8 mouse cellular contexts compared by ENCODE assay signal in the genomic region with DNA sequence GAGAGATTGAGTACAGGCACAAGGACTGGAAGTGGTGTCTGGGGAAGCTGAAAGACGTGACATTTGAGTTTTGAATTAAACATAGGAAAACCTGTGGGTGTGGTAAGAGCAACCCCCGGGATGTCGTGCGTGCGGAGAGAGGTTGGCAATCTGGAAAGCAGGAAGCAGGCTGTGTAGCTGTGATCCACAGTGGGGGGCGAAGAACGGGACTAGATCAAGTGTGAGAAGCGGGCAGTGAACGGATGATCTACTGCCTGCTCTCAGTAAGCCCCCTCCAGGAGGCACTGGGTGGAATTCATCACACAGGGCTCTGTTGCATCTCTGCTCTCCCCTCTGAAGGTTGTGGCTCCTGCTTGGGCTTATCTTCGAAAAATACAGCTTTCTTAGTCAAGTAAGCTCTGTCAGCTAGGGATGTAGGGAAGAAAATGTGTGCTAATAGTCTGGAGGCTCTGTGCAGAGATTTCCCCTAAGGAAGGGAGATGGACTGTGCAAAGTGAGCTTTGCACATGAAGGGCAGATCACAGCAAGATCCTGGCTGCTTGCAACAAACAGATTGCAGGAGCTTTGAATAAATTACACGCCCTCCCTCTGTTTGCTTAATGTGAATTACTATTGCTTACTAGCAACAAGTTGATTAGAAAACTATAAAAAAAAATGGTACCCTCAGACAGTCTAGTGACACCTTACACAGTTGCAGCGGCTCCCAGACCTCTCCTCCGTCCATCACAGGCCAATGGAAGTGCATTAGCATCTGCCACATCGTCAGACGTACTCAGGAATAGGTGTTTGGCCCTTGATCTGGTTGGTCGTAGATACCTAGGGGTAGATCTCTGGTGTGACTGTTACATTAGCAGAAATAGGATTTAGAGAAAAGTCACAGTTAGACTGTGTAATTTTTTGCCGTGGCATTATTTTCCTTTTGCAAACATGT.
DNase-seq lines count a peak whose midpoint lies in the region; ATAC-seq and TF ChIP-seq lines count a peak whose summit lies in the region.

No protein-coding gene starts in this region.

- H3K9me3 ChIP-seq in heart, embryonic 13.5 days: no peaks in the 10 kb centered on the region
- no peaks in the 10 kb centered on the region for H3K9me3 ChIP-seq in hindbrain, embryonic 11.5 days (ENCODE audit: control insufficient read depth, low read length)
- H3K9me3 ChIP-seq in neural tube, embryonic 12.5 days: no peaks in the 10 kb centered on the region

- DNase-seq in heart, adult 2 months: no peak
- peak; percentile 71 to 88 for DNase-seq in cerebellum, adult 2 months
- DNase-seq in hindbrain, embryonic 11.5 days (ENCODE audit: low spot score): peak; percentile 19
- no peak for DNase-seq in spleen, postnatal 10 days (ENCODE audit: low spot score in 2 of 2)
- DNase-seq in kidney, postnatal 36 days: no peak

- no peak for TF ChIP-seq POLR2A in heart, adult 2 months (IDR thresholded peaks at IDR 0.05; ENCODE audit: insufficient read depth, low read depth, low read length)
- no peak for TF ChIP-seq POLR2A in cerebellum, adult 2 months (IDR thresholded peaks at IDR 0.05; ENCODE audit: borderline replicate concordance, insufficient read depth, low read length)

- peak overlapping the region; percentile 62 for H3K4me2 ChIP-seq in heart, embryonic 13.5 days
- H3K4me2 ChIP-seq in hindbrain, embryonic 11.5 days (replicated peaks; ENCODE audit: low read depth, low read length): no peak overlapping the region
- H3K4me2 ChIP-seq in neural tube, embryonic 12.5 days (replicated peaks): peak overlapping the region; percentile 59

- no peak overlapping the region for H3K27ac ChIP-seq in heart, embryonic 13.5 days (replicated peaks)
- no peak overlapping the region for H3K27ac ChIP-seq in heart, adult 2 months
- peak overlapping the region; percentile 14 for H3K27ac ChIP-seq in cerebellum, adult 2 months (ENCODE audit: insufficient read depth, low read length)
- H3K27ac ChIP-seq in hindbrain, embryonic 11.5 days (ENCODE audit: low read depth, low read length): no peak overlapping the region
- no peak overlapping the region for H3K27ac ChIP-seq in neural tube, embryonic 12.5 days

- no peak for TF ChIP-seq EP300 in heart, adult 2 months (IDR thresholded peaks at IDR 0.05; ENCODE audit: insufficient read depth, low read depth, low read length)

- H3K4me1 ChIP-seq in heart, embryonic 13.5 days: peaks cover 11% of the 10 kb centered on the region
- no peaks in the 10 kb centered on the region for H3K4me1 ChIP-seq in heart, adult 2 months (ENCODE audit: control insufficient read depth, insufficient read depth, low read length)
- peaks cover 6% of the 10 kb centered on the region for H3K4me1 ChIP-seq in cerebellum, adult 2 months (ENCODE audit: control insufficient read depth, insufficient read depth, low read length)
- no peaks in the 10 kb centered on the region for H3K4me1 ChIP-seq in hindbrain, embryonic 11.5 days (replicated peaks; ENCODE audit: control insufficient read depth, insufficient read depth, low read length)
- H3K4me1 ChIP-seq in neural tube, embryonic 12.5 days: peaks cover 12% of the 10 kb centered on the region

- ATAC-seq in heart, embryonic 13.5 days (ENCODE audit: extremely low read depth, insufficient number of reproducible peaks, low FRiP score, low TSS enrichment): no peak
- ATAC-seq in hindbrain, embryonic 11.5 days (ENCODE audit: low FRiP score): peak; percentile 61
- peak; percentile 58 for ATAC-seq in neural tube, embryonic 12.5 days (ENCODE audit: low FRiP score, low read depth)
- ATAC-seq in monocyte, adult 5-6 weeks (replicated peaks; ENCODE audit: insufficient number of reproducible peaks, low FRiP score, low TSS enrichment, poor library complexity, severe bottlenecking): no peak

- H3K36me3 ChIP-seq in heart, embryonic 13.5 days: no peaks in the 10 kb centered on the region
- no peaks in the 10 kb centered on the region for H3K36me3 ChIP-seq in heart, adult 2 months (ENCODE audit: control insufficient read depth, insufficient read depth, low read length)
- H3K36me3 ChIP-seq in hindbrain, embryonic 11.5 days (ENCODE audit: control insufficient read depth, insufficient read depth, low read length): no peaks in the 10 kb centered on the region
- no peaks in the 10 kb centered on the region for H3K36me3 ChIP-seq in neural tube, embryonic 12.5 days

- no peak for TF ChIP-seq CTCF in heart, adult 2 months (IDR thresholded peaks at IDR 0.05)
- TF ChIP-seq CTCF in cerebellum, adult 2 months (IDR thresholded peaks at IDR 0.05; ENCODE audit: borderline replicate concordance, insufficient read depth, low read depth, low read length): no peak

- intact Hi-C loops in heart, adult 2 months (cut with DNase I): loop anchor here (5.0 kb wide), 1 partner anchor 731 kb away; no protein-coding TSS in a partner anchor

- WGBS in heart, embryonic 13.5 days: 29% methylated on average over 17 of the region's 17 CpGs
- WGBS in heart, adult 2 months: 50% methylated on average over 17 of the region's 17 CpGs
- 6% methylated on average over 17 of the region's 17 CpGs for WGBS in cerebellum, adult 2 months
- 25% methylated on average over 17 of the region's 17 CpGs for WGBS in hindbrain, embryonic 11.5 days
- WGBS in neural tube, embryonic 12.5 days: 19% methylated on average over 17 of the region's 17 CpGs

- no peak overlapping the region for H3K4me3 ChIP-seq in heart, embryonic 13.5 days
- H3K4me3 ChIP-seq in heart, adult 2 months: no peak overlapping the region
- peak overlapping the region; percentile 29 for H3K4me3 ChIP-seq in cerebellum, adult 2 months (replicated peaks; ENCODE audit: insufficient read depth, low read depth, low read length)
- no peak overlapping the region for H3K4me3 ChIP-seq in hindbrain, embryonic 11.5 days (ENCODE audit: low read depth, low read length)
- no peak overlapping the region for H3K4me3 ChIP-seq in neural tube, embryonic 12.5 days

- H3K79me2 ChIP-seq in heart, adult 2 months (replicated peaks; ENCODE audit: control insufficient read depth, insufficient read depth, low read length): no peaks in the 10 kb centered on the region

- peak overlapping the region; percentile 47; the same call in 1 of the 2 replicates for H3K9ac ChIP-seq in heart, embryonic 13.5 days
- no peak overlapping the region for H3K9ac ChIP-seq in heart, adult 2 months (ENCODE audit: low read depth, low read length)
- H3K9ac ChIP-seq in hindbrain, embryonic 11.5 days (ENCODE audit: low read depth, low read length): no peak overlapping the region
- no peak overlapping the region for H3K9ac ChIP-seq in neural tube, embryonic 12.5 days

- no peaks in the 10 kb centered on the region for H3K27me3 ChIP-seq in heart, embryonic 13.5 days (replicated peaks)
- H3K27me3 ChIP-seq in heart, adult 2 months (ENCODE audit: control insufficient read depth, insufficient read depth, low read length): no peaks in the 10 kb centered on the region
- H3K27me3 ChIP-seq in cerebellum, adult 2 months (ENCODE audit: control insufficient read depth, insufficient read depth, low read length): no peaks in the 10 kb centered on the region
- H3K27me3 ChIP-seq in hindbrain, embryonic 11.5 days (ENCODE audit: control insufficient read depth, insufficient read depth, low read length): no peaks in the 10 kb centered on the region; the same call in 1 of the 2 replicates
- no peaks in the 10 kb centered on the region for H3K27me3 ChIP-seq in neural tube, embryonic 12.5 days (replicated peaks)

Comparison
In these comparisons a context has a peak if more than half of its experiments do, and no peak if none do; other contexts are left out.
1. ATAC-seq: peak in hindbrain, embryonic 11.5 days (single experiment) and neural tube, embryonic 12.5 days (single experiment); none in heart, embryonic 13.5 days (single experiment) and monocyte, adult 5-6 weeks (single experiment).
2. DNase-seq: peak in cerebellum, adult 2 months (2 of 2) and hindbrain, embryonic 11.5 days (single experiment); none in heart, adult 2 months (0 of 2), spleen, postnatal 10 days (0 of 2) and kidney, postnatal 36 days (0 of 2).